Mouse (Mus musculus): Measurements from ENCODE around the gene Gnat1. TPM values are rescaled to one million over a fixed set of nuclear protein-coding genes. Genes with fewer than 3 reads are reported as not detected.

Gnat1 gene
- total RNA-seq, 2 experiments from 2014 or later = 0.32 to 0.93 TPM

GRCm38 (mm10) chr9:107654585-107654984 lies 24.9 kb downstream of the Gnat1 start:
- no peak for DNase-seq (ENCODE audit: extremely low spot score in 1 of 2, low spot score in 2 of 2)
- intact Hi-C loops (cut with DNase I) = no loop called here

GRCm38 (mm10) chr9:107653474-107653873 lies 26.0 kb downstream of the Gnat1 start:
- intact Hi-C loops (cut with DNase I) = no loop called here
- no peak for DNase-seq (ENCODE audit: extremely low spot score in 1 of 2, low spot score in 2 of 2)

GRCm38 (mm10) chr9:107650708-107651481 lies 28.6 kb downstream of the Gnat1 start:
- intact Hi-C loops (cut with DNase I) = no loop called here
- DNase-seq (ENCODE audit: extremely low spot score in 1 of 2, low spot score in 2 of 2) = peak in 1 of 2 experiments; percentile 81

- DNase-seq (ENCODE audit: extremely low spot score in 1 of 2, low spot score in 2 of 2) = no peak
Observed at GRCm38 (mm10) chr9:107650225-107650624, 29.3 kb downstream of the Gnat1 start.

GRCm38 (mm10) chr9:107648767-107649166 lies 30.7 kb downstream of the Gnat1 start:
- intact Hi-C loops (cut with DNase I) = no loop called here
- DNase-seq (ENCODE audit: extremely low spot score in 1 of 2, low spot score in 2 of 2) = no peak

More at GRCm38 (mm10) chr9:107650225-107650624, 29.3 kb downstream of the Gnat1 start:
- intact Hi-C loops (cut with DNase I) = no loop called here

- no peak for DNase-seq (ENCODE audit: extremely low spot score in 1 of 2, low spot score in 2 of 2)
- intact Hi-C loops (cut with DNase I) = no loop called here
Observed at GRCm38 (mm10) chr9:107646975-107647374, 32.5 kb downstream of the Gnat1 start.

- intact Hi-C loops (cut with DNase I) = loop anchor here (1.0 to 2.0 kb wide), 2 partner anchors 31 to 93 kb away; no protein-coding TSS in a partner anchor
- DNase-seq (ENCODE audit: extremely low spot score in 1 of 2, low spot score in 2 of 2) = peak; percentile 72 to 84
Observed at GRCm38 (mm10) chr9:107645577-107645976, 33.9 kb downstream of the Gnat1 start.

GRCm38 (mm10) chr9:107645153-107645510 lies 34.4 kb downstream of the Gnat1 start:
- intact Hi-C loops (cut with DNase I) = loop anchor here (1.0 to 2.0 kb wide), 2 partner anchors 31 to 94 kb away; no protein-coding TSS in a partner anchor
- DNase-seq (ENCODE audit: extremely low spot score in 1 of 2, low spot score in 2 of 2) = no peak

- peak; percentile 87 to 94 for DNase-seq (ENCODE audit: extremely low spot score in 1 of 2, low spot score in 2 of 2)
- intact Hi-C loops (cut with DNase I) = loop anchor here (1.0 to 2.0 kb wide), 3 partner anchors 32 to 94 kb away; no protein-coding TSS in a partner anchor
Observed at GRCm38 (mm10) chr9:107644495-107645152, 34.9 kb downstream of the Gnat1 start.

GRCm38 (mm10) chr9:107643544-107644214 lies 35.8 kb downstream of the Gnat1 start:
- intact Hi-C loops (cut with DNase I) = loop anchor here (1.0 to 2.0 kb wide), 2 partner anchors 42 to 95 kb away; no protein-coding TSS in a partner anchor

GRCm38 (mm10) chr9:107641666-107642065 lies 37.8 kb downstream of the Gnat1 start:
- no peak for DNase-seq (ENCODE audit: extremely low spot score in 1 of 2, low spot score in 2 of 2)
- intact Hi-C loops (cut with DNase I) = no loop called here

More at GRCm38 (mm10) chr9:107643544-107644214, 35.8 kb downstream of the Gnat1 start:
- DNase-seq (ENCODE audit: extremely low spot score in 1 of 2, low spot score in 2 of 2) = no peak

- DNase-seq (ENCODE audit: extremely low spot score in 1 of 2, low spot score in 2 of 2) = no peak
- intact Hi-C loops (cut with DNase I) = no loop called here
Observed at GRCm38 (mm10) chr9:107640257-107640772, 39.2 kb downstream of the Gnat1 start.

- intact Hi-C loops (cut with DNase I) = no loop called here
- DNase-seq (ENCODE audit: extremely low spot score in 1 of 2, low spot score in 2 of 2) = no peak
Observed at GRCm38 (mm10) chr9:107637070-107637469, 42.4 kb downstream of the Gnat1 start.

GRCm38 (mm10) chr9:107635279-107636028 lies 44.1 kb downstream of the Gnat1 start, which contains the start of gene Gnai2:
Gene Gnai2, minus strand, starts transcription at chr9:107635367.
- intact Hi-C loops (cut with DNase I) = no loop called here
- peak; percentile 89 to 97 for DNase-seq (ENCODE audit: extremely low spot score in 1 of 2, low spot score in 2 of 2)

GRCm38 (mm10) chr9:107634406-107635278 lies 44.9 kb downstream of the Gnat1 start:
- intact Hi-C loops (cut with DNase I) = no loop called here
- no peak for DNase-seq (ENCODE audit: extremely low spot score in 1 of 2, low spot score in 2 of 2)

GRCm38 (mm10) chr9:107633661-107634405 lies 45.7 kb downstream of the Gnat1 start:
- intact Hi-C loops (cut with DNase I) = no loop called here
- peak in 1 of 2 experiments; percentile 53 for DNase-seq (ENCODE audit: extremely low spot score in 1 of 2, low spot score in 2 of 2)

All from left cerebral cortex, postnatal 10 days (tissue).